Mouse (Mus musculus): ENCODE results near the gene 4921504E06Rik. TPM values are rescaled to one million over a fixed set of nuclear protein-coding genes. Genes with fewer than 3 reads are reported as not detected.

Gene 4921504E06Rik
- polyA plus RNA-seq, 1 experiment from 2014 or later = not detected

DNA sequence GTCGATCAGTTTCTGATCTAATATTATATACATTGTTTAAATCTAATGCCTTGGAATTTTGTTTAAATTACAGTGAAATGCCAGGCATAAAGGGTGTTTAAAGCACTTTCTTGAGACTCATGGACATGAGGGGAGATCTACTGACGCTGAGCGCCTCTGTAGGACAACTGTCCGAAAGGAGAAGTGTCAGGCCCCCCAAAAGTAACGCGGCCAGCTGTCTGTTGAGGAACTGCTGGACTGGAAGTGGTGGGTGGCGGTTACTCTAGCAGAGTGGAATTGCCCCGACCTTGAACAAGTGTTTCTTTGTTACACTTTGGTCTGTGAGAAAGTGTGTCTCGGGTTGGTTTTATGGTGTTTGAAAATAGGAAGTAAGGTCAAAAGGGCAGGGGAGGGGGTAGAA lies 109.4 kb downstream of the 4921504E06Rik start:
- WGBS = 2% methylated on average over 9 of the region's 9 CpGs
- no peak overlapping the region for H3K9ac ChIP-seq (ENCODE audit: low read depth, low read length)
- H3K4me3 ChIP-seq (ENCODE audit: low read depth, low read length) = no peak overlapping the region
- peaks cover 81% of the 10 kb centered on the region for H3K27me3 ChIP-seq (ENCODE audit: control insufficient read depth, insufficient read depth, low read depth, low read length)
- H3K4me2 ChIP-seq (ENCODE audit: low read length) = no peak overlapping the region
- H3K36me3 ChIP-seq (ENCODE audit: control insufficient read depth, insufficient read depth, low read length) = no peaks in the 10 kb centered on the region
- no peak overlapping the region for H3K27ac ChIP-seq (ENCODE audit: low read length)
- no peak for ATAC-seq
- peaks cover 18% of the 10 kb centered on the region for H3K4me1 ChIP-seq (ENCODE audit: control insufficient read depth, insufficient read depth, low read length)
- no peaks in the 10 kb centered on the region for H3K9me3 ChIP-seq (replicated peaks; ENCODE audit: control insufficient read depth, low read length, poor library complexity, severe bottlenecking)

DNA sequence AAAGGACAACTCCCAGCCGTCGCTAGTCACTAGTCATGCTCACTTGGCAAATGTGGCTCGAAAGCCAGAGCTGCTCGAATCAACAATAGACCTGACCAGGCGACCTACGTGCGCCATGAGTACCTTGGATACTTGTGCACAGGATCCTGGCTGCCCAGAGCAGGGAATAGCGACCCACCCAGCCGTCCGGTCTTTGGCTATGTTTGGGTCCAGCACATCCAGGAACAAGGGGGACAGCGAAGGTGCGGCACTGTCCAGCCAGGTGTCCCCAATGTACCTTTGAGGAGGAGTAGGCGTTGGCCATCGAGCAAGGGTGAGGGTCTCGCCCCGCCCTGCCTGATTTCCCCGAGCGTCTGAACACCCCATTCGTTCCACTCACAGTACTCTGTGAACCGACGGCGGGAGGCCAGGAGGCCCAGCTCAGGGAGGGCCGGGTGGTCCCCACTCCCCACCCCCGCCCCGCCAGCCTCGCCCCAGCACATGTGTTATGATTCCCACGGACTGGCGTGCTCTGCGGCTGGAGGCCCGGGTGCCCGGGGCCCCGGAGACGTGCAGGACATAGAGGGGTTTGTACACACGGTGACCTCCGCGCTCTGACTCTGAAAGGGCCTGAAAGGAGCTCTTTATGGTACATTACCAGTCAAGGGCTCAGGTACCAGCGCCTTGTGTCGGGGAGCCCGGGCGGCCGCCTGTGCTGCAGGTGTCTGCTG lies 121.9 kb downstream of the 4921504E06Rik start:
- Histone ChIP-seq H3K9me3 (replicated peaks; ENCODE audit: control insufficient read depth, low read length, poor library complexity, severe bottlenecking) (no peaks in the 10 kb centered on the region), H3K9ac (ENCODE audit: low read depth, low read length) (no peak overlapping the region), H3K36me3 (ENCODE audit: control insufficient read depth, insufficient read depth, low read length) (no peaks in the 10 kb centered on the region), H3K4me2 (ENCODE audit: low read length) (no peak overlapping the region), H3K4me1 (ENCODE audit: control insufficient read depth, insufficient read depth, low read length) (peaks cover 11% of the 10 kb centered on the region), H3K27me3 (ENCODE audit: control insufficient read depth, insufficient read depth, low read depth, low read length) (peaks cover 76% of the 10 kb centered on the region), H3K4me3 (ENCODE audit: low read depth, low read length) (no peak overlapping the region), H3K27ac (ENCODE audit: low read length) (no peak overlapping the region)
- 2% methylated on average over 41 of the region's 41 CpGs for WGBS
- ATAC-seq = peak; percentile 34

DNA sequence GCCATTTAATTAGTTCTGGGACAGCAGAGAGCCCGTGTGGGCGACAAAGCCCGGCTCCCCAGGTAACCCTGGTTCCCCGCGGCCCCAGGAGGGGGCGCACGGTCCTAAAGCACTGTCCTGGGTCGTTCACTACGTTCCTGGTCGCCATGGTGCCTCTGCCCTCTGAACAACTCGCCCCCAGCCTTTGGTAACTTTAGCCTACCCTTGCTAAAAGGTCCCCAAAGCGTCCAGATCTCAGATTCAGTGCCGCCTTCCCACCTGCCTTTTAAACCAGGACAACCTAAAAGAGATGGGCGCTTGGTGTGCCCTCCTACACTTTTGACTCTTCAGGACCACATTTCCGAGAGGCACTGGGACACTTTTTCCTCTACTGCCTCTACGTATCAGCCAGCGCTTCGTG lies 122.5 kb downstream of the 4921504E06Rik start:
- WGBS = under 1% methylated on average over 18 of the region's 18 CpGs
- no peaks in the 10 kb centered on the region for H3K9me3 ChIP-seq (replicated peaks; ENCODE audit: control insufficient read depth, low read length, poor library complexity, severe bottlenecking)
- H3K9ac ChIP-seq (ENCODE audit: low read depth, low read length) = no peak overlapping the region
- H3K27ac ChIP-seq (ENCODE audit: low read length) = no peak overlapping the region
- ATAC-seq = peak; percentile 70
- peak overlapping the region; percentile 47 for H3K4me2 ChIP-seq (ENCODE audit: low read length)
- no peaks in the 10 kb centered on the region for H3K36me3 ChIP-seq (ENCODE audit: control insufficient read depth, insufficient read depth, low read length)
- peak overlapping the region; percentile 25 for H3K4me3 ChIP-seq (ENCODE audit: low read depth, low read length)
- peaks cover 11% of the 10 kb centered on the region for H3K4me1 ChIP-seq (ENCODE audit: control insufficient read depth, insufficient read depth, low read length)
- peaks cover 81% of the 10 kb centered on the region for H3K27me3 ChIP-seq (ENCODE audit: control insufficient read depth, insufficient read depth, low read depth, low read length)

DNA sequence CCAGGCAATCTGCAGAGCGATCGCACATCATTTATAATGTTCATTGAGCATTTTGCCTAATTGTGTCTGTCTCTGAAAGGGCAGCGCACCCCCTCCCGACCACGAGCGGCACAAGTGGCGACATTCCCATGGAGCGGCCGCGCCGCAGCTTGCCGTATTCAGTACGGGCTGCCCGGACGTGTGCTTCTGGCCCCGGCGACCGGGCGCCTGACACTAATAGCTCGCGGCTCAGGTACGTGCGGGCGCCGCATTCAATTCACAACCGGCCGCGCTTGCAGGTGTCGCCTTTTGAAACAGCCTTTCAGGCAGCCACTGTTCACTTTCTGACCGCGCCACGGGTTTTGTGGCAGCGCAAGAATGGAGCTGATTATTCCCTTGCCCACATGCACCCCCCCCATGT lies 123.0 kb downstream of the 4921504E06Rik start:
- ATAC-seq = peak; percentile 71
- Histone ChIP-seq H3K9me3 (replicated peaks; ENCODE audit: control insufficient read depth, low read length, poor library complexity, severe bottlenecking) (no peaks in the 10 kb centered on the region), H3K9ac (ENCODE audit: low read depth, low read length) (no peak overlapping the region), H3K4me2 (ENCODE audit: low read length) (peak overlapping the region; percentile 47), H3K36me3 (ENCODE audit: control insufficient read depth, insufficient read depth, low read length) (no peaks in the 10 kb centered on the region), H3K4me1 (ENCODE audit: control insufficient read depth, insufficient read depth, low read length) (peaks cover 11% of the 10 kb centered on the region), H3K4me3 (ENCODE audit: low read depth, low read length) (peak overlapping the region; percentile 25), H3K27me3 (ENCODE audit: control insufficient read depth, insufficient read depth, low read depth, low read length) (peaks cover 79% of the 10 kb centered on the region), H3K27ac (ENCODE audit: low read length) (no peak overlapping the region)
- under 1% methylated on average over 33 of the region's 33 CpGs for WGBS

- no peak for ATAC-seq
- Histone ChIP-seq H3K27ac (ENCODE audit: low read length) (no peak overlapping the region), H3K4me3 (ENCODE audit: low read depth, low read length) (peak overlapping the region; percentile 25; the same call in 1 of the 2 replicates), H3K4me2 (ENCODE audit: low read length) (peak overlapping the region; percentile 47), H3K4me1 (ENCODE audit: control insufficient read depth, insufficient read depth, low read length) (peaks cover 11% of the 10 kb centered on the region), H3K27me3 (ENCODE audit: control insufficient read depth, insufficient read depth, low read depth, low read length) (peaks cover 80% of the 10 kb centered on the region), H3K9ac (ENCODE audit: low read depth, low read length) (no peak overlapping the region), H3K36me3 (ENCODE audit: control insufficient read depth, insufficient read depth, low read length) (no peaks in the 10 kb centered on the region), H3K9me3 (replicated peaks; ENCODE audit: control insufficient read depth, low read length, poor library complexity, severe bottlenecking) (no peaks in the 10 kb centered on the region)
- WGBS = 2% methylated on average over 31 of the region's 31 CpGs
These were observed 123.7 kb downstream of the 4921504E06Rik start for GRCm38 (mm10) chr2:19429691-19430690.

GRCm38 (mm10) chr2:19429031-19429430 lies 124.7 kb downstream of the 4921504E06Rik start:
- H3K27me3 ChIP-seq (ENCODE audit: control insufficient read depth, insufficient read depth, low read depth, low read length) = peaks cover 78% of the 10 kb centered on the region
- no peak overlapping the region for H3K4me2 ChIP-seq (ENCODE audit: low read length)
- 7% methylated on average over 10 of the region's 10 CpGs for WGBS
- ATAC-seq = no peak
- no peak overlapping the region for H3K27ac ChIP-seq (ENCODE audit: low read length)
- H3K9me3 ChIP-seq (replicated peaks; ENCODE audit: control insufficient read depth, low read length, poor library complexity, severe bottlenecking) = no peaks in the 10 kb centered on the region
- no peak overlapping the region for H3K9ac ChIP-seq (ENCODE audit: low read depth, low read length)
- H3K36me3 ChIP-seq (ENCODE audit: control insufficient read depth, insufficient read depth, low read length) = no peaks in the 10 kb centered on the region
- peaks cover 11% of the 10 kb centered on the region for H3K4me1 ChIP-seq (ENCODE audit: control insufficient read depth, insufficient read depth, low read length)
- no peak overlapping the region for H3K4me3 ChIP-seq (ENCODE audit: low read depth, low read length)

DNA sequence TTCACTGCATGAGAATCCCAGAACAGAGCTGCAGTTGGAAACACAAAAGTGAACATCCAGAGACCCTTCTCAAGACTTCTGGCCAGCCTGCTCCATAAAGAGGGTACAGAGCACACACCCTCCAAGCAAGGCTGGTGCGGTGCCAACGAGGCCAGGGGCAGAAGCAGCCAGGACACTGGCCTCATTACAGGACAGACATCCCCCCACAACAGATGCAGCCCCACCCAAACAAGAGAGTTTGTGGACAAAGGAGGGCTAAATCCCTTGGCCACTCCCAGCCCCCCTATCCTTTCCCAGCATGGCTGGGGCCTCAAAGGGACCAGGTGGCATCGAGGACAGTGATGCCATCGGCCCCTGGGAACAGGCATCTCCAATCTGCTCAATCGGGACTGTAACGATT lies 130.6 kb downstream of the 4921504E06Rik start:
- Histone ChIP-seq H3K4me1 (ENCODE audit: control insufficient read depth, insufficient read depth, low read length) (0 out of 2 replicates have a peak, but pooled peaks cover 5% of the 10 kb centered on the region), H3K4me2 (ENCODE audit: low read length) (no peak overlapping the region), H3K9me3 (replicated peaks; ENCODE audit: control insufficient read depth, low read length, poor library complexity, severe bottlenecking) (no peaks in the 10 kb centered on the region), H3K4me3 (ENCODE audit: low read depth, low read length) (no peak overlapping the region), H3K27ac (ENCODE audit: low read length) (no peak overlapping the region), H3K9ac (ENCODE audit: low read depth, low read length) (no peak overlapping the region), H3K36me3 (ENCODE audit: control insufficient read depth, insufficient read depth, low read length) (no peaks in the 10 kb centered on the region), H3K27me3 (ENCODE audit: control insufficient read depth, insufficient read depth, low read depth, low read length) (peaks cover 34% of the 10 kb centered on the region)
- WGBS = 63% methylated on average over 6 of the region's 6 CpGs
- no peak for ATAC-seq

DNA sequence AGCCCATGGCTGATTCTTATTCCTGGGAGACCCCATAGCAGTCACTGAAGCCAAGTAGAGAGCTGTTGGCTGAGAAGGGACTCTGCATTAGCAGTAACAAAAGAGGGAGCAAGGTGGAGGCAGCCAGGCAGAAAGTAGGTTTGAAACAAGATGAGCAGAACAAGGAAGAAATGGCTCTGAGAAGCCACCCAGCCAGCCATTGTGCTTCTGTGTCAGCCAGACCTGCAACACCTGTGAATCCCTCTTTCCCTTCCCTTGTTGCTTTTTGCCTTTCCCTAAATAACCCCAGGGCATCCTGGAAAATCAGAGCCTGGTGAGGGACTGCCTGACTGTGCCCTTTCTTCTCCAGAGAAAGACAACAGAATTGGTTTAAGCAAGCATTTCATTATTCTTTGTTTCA lies 131.5 kb downstream of the 4921504E06Rik start:
- Histone ChIP-seq H3K4me2 (ENCODE audit: low read length) (no peak overlapping the region), H3K27me3 (ENCODE audit: control insufficient read depth, insufficient read depth, low read depth, low read length) (peaks cover 28% of the 10 kb centered on the region), H3K4me3 (ENCODE audit: low read depth, low read length) (no peak overlapping the region), H3K4me1 (ENCODE audit: control insufficient read depth, insufficient read depth, low read length) (0 out of 2 replicates have a peak, but pooled peaks cover 5% of the 10 kb centered on the region), H3K36me3 (ENCODE audit: control insufficient read depth, insufficient read depth, low read length) (no peaks in the 10 kb centered on the region), H3K9me3 (replicated peaks; ENCODE audit: control insufficient read depth, low read length, poor library complexity, severe bottlenecking) (no peaks in the 10 kb centered on the region), H3K9ac (ENCODE audit: low read depth, low read length) (no peak overlapping the region), H3K27ac (ENCODE audit: low read length) (no peak overlapping the region)
- ATAC-seq = no peak
